Mouse (Mus musculus) T-helper 1 cell (primary cell): ENCODE data around the gene Bin2.

Experiments used
- in situ Hi-C: fragments of 300-600 bp; cut with MboI, MseI; formaldehyde crosslinking; loops from one replicate; pipeline ENCODE4 v1.15.1; 2025; ENCODE audit warnings: high pct_unique_total_duplicates

The Bin2 gene

DNA sequence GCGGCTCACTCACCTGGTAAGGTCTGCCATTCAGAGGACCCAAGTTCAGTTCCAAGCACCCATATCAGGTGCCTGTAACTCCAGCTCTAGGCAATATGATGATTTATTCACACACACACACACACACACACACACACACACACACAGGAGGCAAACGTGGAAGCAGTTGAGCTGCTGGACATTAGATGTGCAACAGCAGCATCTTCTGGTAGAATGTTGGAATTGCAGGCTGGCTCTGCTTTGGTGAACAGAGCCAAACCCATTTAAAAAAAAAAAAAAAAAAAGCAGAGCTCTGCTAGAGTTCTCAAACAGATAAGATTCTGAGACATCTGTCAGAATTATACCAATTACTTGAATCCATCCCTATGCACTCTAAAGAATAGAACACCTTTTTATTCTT lies 13.7 kb upstream of the Bin2 start:
- in situ Hi-C loops = loop anchor here (5.0 kb wide), 1 partner anchor 221 kb away; no protein-coding TSS in a partner anchor

DNA sequence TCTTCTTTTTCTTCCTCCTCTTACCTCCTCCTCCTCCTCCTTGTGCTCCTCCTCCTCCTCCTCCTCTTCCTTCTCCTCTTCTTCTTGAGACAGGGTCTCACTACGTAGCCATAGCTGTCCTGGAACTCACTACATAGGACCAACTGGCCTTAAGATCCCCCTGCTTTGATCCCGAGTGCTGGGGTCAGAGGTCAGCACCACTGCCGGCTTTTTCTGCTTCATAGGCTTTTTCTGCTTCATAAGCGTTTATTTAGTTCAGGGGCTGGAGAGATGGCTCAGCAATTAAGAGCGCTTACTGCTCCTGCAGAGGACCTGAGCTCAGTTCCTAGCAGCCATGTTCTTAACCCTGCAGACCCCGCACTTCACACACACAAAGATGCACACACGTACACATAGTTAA lies 12.4 kb upstream of the Bin2 start:
- in situ Hi-C loops = loop anchor here (5.0 kb wide), 1 partner anchor 219 kb away; no protein-coding TSS in a partner anchor

DNA sequence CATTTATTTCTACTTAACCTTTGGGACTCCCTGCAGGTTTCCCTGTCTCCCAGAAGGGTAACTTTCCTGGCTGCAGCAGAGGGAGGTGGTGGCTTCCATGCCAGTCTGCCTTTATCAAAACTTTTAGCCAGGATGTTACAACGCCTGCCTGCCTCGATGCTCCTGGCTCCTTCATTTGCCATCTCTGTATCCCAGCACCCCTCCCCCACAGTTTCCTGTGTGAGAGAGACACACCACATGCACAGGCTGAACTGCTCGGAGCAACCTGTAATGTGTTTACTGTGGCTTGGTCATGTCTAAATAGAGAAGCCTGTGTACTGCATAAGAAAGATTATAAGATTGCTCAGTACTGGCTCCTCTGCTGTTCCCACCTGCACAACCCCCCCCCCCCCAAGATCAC lies 11.0 kb upstream of the Bin2 start:
- in situ Hi-C loops = loop anchor here (5.0 kb wide), 1 partner anchor 218 kb away; no protein-coding TSS in a partner anchor

DNA sequence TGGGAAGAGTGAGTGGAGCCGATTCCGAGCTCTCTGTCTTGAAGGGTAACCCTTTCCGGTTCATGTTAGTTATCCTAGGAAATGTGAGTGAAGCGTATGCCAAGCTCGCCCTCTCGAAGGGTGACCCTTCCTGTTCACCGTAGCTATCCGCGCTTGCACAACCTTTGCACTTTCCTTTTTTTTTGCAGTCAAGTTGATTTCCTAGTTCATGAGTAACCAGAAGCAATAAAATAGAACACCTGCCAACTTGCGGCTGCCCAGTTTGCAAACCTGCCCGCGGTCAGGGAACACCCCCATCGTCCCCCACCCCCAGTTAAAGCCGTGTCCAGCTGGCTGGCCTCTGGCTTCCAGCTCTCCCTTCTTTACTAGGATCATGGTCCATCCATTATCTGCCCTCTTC lies 9.7 kb upstream of the Bin2 start:
- in situ Hi-C loops = no loop called here

DNA sequence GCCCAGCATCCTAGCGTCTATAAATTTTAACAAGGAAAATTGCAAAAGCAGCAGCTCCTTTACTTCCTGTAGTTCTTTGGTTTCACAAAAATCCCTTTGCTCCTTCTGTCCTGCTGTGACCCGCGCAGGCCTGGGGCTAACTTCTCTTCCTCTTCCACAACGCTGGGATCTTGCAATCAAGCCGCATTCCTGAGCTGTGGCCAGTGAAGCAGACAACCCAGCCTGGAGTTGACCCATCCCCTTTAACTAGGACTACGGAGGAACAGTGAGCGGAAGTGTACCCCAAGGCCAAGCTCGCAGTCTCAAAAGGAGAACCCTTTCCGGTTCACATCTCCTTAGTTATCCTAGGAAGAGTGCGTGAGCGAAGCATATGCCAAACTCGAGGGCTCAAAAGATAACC lies 9.2 kb upstream of the Bin2 start:
- in situ Hi-C loops = no loop called here

DNA sequence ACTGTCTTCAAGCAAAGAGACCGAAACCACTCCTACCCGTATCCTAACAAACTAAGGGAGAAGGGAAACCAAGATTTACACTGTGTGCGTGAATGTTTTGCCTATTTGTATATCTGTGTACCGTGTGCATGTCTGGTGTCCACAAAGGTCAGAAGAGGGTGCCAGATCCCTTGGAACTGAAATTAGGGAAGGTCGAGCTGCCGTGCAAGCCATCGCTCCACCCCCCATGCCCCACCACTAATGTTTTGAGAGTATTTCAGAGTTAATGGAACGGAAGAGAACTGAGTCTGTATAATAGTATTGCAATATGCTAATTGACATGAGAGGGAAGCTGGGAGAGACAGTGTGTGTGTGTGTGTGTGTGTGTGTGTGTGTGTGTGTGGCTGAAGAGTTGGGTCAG lies 8.3 kb upstream of the Bin2 start:
- in situ Hi-C loops = no loop called here

DNA sequence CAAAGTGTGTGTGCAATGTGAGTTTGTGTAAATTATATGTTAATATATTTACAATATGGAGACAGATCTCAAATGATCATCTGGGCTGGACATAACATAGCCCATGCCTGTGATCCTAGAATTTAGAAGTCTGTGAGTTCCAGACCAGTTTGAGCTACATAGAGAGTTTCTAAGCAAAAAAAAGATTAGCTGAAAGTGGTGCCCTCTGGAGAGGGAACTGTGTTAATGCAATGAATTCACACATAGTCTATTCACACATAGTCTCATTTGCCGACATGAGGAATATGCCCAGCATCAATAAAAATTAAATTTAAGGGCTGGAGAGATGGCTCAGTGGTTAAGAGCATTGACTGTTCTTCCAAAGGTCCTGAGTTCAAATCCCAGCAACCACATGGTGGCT lies 7.2 kb upstream of the Bin2 start:
- in situ Hi-C loops = no loop called here

DNA sequence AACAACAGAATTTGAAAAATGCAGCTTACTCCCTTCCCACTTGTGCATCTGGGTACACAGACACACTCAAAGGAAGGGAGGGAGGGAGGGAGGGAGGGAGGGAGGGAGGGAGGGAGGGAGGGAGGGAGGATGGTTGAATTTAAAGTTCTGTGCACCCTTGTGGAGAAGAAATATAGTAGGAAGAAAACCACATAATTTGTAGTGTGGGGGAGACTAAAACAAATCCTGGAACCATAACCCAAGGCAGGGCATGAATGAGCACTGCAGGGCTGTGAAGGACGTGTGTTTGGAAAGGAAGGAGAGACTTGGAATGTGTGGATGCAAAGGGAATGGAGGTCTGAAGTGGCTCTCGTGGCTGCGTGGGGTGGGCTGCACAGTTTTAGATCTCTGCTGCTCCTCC lies 6.1 kb upstream of the Bin2 start:
- in situ Hi-C loops = no loop called here

DNA sequence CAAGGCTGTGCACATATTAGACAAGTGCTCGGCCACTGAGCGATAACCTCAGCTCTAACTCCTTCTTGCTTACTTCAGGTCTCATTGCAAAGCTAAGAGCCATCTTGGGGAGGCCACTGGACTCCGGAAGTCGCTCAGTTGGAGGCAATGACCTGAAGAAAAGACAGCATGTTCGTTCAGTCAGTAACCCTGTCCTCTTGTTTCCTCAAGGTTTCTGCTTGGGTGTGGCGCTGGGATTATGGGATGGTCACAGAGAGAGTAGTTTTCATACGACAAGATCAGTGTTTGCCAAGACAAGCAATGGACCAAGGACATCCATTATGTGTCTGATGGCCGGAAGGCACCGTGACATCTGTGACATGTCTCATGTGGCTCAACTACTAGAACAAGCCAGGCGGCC lies 5.2 kb upstream of the Bin2 start:
- in situ Hi-C loops = no loop called here

DNA sequence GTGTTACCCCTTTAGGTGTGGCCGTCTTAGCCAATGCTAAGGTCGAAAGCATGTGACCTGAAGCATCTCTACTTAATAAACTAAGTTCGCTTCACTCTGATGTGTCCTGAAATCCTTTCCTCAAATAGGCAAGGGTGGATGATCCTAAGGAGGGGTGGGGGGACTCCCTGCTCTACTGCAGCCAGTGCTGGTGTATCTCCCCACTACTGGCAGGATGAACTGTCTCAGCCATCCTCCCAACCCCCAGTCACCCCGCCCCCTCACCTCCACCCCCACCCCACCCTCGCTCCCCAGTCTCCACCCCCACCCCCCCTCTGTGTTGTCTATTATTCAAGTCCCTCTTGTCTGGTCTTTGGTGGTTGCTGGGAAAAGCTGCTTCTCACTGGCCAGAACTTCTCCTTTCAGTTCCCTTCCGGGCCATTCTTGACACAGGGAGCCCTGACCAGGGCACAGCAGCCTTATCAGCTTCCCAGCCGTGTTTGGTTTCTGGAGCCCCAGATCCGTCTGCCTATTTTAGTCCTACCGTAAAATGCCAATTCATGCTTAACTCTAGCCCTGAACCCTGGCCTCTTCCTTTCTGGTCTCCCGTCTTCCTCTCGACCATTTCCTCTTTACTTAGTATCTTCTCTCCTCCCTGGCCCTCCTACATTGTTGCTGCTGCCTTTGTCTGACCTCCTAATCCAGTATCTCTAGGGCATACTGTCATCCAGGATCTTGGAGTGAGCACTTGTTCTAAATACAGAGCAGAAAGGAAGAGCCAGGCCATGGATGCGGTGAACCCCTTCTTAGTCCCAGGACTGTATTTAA lies 4.4 kb upstream of the Bin2 start:
- in situ Hi-C loops = no loop called here

DNA sequence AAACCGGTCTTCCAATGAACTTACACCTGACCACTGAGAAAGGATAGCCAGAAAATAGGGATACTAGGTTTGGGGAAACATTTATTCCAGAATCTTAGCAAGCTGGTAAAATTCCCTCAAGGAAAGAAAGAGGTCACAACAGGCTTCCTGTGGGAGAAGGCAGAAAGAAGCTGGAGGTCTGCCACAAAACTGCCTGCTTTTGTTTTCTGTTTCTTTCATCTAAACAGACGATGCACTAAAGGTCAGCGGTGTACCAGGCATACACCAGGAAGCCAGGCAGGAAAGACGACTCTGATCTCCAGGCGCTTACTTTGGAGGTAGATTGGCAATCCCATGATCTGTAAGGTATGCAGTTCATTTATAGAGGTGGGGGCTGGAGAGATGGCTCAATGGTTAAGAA lies 1.5 kb upstream of the Bin2 start:
- in situ Hi-C loops = no loop called here

DNA sequence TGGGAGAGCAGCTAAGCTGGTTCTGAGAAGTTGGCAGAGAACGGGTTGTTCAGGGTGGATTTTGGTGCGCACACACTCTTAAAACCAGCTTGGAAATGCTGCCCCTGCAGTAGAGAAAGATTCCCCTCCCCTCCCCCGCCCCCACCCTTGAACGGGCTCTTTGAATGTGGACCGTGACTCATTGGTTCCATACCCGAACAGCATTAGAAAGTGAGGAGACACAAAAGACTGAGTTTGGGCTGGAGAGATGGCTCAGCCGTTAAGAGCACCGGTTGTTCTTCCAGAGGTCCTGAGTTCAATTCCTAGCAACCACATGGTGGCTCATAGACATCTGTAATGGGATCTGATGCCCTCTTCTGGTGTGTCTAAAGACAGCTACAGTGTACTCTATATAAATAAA lies 651 bp upstream of the Bin2 start:
- in situ Hi-C loops = no loop called here

DNA sequence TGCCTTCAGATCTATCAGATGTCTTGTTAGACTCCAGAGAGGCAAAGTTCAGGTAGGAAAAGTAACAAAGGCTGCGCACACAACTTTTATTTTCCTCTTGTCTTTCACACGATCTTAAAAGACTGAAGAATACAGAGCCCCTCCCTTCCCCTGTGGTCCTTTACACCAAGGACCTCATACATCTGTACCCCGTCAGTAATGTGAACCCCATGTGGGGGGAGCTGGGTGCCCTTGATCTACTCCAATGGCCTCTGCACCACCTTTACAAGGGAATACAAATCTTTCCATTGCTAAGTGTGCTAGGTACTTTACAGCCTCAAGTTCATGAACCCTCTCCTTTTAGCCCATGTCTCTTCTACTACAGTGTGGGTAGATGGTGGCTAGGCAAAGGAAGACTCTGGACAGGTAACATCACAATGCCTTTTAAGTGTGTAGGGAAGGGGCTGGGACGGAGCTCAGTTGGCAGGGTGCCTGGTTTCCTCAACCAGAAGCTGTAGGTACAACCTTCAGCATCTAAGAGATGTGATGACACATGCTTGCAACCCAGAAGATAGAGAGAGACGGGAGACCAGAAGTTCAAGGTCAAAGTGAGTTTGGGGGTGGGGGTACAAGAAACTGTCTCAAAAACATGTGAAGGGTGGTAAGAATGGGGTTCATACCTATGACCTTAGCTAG lies 1.3 kb downstream of the Bin2 start:
- in situ Hi-C loops = no loop called here

DNA sequence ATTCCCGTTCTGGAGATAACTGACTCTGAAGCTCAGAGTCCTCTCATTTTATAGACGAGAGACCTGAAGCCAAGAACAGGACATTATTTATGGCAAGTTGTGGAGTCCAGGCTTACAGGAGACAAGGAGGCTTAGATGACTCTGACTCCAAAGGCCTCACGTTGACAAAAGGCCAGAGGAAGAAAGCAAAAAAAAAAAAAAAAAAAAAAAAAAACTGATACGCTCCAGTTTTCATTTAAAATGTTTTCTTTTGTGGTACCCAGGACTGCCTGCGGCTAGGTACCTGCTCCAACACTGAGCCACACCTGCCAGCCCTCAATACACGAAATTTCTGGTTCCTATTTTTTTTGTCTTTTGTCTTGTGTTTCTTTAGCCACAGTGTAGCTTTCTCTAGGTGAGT lies 1.9 kb downstream of the Bin2 start:
- in situ Hi-C loops = no loop called here

DNA sequence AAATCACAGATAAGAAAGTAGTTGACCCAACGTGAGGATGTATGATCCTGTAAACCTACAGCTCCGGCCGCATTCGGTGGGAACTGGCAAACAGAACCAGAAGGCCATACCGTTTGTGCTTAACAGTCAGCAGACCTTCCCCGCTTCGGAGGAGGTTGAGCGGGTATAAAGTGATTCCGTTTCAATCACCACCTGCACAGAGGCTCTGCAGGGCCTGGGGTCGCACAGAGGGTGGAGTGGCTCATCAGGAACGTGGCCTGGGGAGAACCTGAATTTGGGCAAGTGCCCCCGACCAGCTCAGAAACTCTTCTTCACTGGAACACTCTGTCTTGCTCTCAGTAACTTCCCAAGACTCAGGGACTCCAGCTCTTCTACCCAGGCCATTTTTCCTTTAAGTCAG lies 2.5 kb downstream of the Bin2 start:
- in situ Hi-C loops = no loop called here

DNA sequence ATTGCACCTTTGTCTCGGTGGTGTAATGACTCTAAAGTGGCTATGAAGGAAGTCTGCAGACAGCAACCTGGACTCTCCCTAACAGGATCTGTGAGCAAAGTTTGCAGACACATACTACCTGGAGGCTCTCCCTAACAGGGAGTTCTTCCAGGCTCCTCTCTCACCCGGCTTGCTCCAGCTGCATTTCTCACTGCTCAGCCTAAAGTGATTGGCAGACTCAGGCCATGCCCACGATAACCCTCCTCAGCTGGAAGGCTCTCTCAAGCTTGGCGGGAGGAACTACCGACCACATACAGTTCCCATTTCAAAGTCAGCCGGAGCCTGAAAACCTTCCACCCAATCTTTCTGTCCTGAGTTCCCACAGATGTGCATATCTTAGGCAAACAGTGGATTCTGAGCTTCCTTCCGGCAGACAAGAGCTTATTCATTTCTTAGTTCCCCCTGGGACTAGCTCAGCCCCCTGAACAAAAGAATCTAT lies 3.1 kb downstream of the Bin2 start:
- in situ Hi-C loops = no loop called here

DNA sequence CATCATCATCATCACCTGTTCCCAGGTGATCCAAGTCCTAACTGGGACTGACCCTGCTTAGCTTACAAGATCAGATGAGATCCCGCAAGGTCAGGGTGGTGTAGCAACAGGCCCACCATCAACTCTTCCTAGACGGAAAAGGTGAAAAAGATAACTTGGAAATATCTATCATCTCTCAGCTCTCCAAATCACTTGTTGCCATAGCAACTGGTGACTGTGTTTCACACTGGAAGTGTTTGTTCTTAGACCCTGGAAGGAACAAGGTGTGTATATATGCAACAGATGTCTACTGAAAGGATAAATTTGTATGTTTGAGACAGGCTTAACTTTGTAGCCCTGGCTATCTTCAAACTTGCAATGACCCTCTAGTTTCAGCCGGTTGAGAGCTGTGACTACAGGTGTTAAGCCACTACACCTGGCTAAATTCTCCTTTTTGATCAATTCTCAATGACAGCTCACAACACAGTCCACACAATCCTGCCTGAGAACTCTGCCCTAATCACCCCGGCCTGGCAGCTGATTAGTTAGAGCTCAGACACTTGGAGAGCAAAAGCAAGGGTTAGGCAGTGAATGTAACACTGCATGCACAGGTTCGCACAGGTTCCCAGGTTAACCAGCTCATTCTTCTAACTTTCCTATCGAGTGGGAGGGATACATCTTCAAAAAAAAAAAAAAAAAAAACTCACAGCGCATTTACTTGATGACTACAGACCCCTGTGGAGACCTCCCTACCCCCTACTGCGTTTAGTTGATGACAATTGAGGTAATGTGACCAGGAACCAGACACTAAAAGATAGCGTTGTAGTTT lies 3.7 kb downstream of the Bin2 start:
- in situ Hi-C loops = no loop called here

DNA sequence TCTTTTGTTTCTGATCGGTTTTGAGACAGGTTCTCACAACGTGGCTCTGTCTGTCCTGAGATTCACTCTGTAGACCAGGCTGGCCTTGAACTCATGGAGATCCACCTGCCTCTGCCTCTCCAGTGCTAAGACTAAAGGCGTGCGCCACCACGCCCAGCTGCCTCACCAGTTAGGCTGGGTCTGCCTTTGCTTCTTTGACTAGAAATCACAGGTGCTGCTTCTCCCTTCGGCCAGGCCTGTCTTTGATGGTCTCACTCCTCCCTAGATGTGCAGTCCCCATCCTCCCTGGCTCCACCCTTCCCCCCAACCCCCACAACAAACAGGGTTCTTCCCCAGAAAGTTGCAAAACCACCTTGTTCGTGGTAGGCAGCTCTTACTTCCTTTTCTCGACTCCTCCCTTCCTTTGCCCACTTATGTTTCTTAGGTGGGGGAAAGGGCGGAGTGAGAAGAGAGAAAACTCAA lies 4.5 kb downstream of the Bin2 start:
- in situ Hi-C loops = no loop called here

DNA sequence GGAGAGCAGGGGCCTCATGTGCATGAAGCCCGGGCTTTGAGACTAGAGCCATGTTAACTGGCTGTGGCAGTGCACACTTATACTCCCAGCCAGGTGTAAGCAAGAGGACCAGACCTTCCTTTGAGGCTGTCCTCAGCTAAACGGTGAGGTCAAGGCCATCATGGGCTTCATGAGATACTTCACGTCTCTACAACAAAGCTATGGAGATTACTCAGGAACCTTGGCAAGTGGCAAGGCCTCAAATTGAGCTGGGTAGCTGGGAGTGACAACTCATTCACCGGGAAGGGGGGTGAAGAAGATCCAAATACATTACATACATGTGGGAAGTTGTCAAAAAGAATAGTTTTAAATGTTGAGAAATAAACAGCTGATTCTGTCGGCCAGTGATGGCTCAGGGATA lies 8.5 kb downstream of the Bin2 start:
- in situ Hi-C loops = no loop called here

DNA sequence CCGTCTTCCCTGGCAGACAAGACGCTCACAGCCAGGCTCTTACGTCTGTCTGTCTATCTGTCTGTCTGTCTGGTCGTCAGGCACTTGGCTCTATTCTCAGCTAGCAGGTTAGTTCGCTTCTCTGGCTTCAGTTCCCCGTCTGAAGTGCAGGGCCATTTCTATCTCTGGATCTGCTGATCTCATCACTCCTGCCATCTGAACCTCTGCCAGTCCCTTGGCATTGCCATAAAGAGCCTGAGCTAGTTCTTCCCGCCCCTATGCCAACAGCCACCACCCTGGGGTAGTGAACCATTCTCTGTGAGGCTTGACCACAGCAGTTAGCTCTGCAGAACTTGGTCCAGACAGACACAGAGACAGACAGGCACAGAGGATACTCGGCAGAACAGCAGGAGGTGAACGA lies 9.0 kb downstream of the Bin2 start:
- in situ Hi-C loops = no loop called here

DNA sequence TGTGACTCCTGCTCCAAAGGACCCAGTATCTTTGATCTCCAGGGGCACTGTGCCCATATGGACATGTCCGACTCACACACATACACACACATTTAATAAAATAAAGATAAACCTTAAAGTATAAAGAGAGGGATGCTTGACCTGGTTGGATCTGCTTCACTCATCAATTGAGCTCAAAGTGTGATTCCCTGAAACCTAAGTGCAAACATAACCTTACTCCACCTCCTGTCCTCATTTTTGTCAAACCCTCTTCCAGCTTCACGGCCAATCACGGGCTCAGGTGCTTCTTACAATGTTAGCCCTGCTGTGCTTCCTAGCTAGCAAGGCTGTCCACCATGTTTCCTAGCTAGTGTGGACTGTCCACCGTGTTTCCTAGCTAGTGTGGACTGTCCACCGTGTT lies 14.2 kb downstream of the Bin2 start:
- in situ Hi-C loops = no loop called here

DNA sequence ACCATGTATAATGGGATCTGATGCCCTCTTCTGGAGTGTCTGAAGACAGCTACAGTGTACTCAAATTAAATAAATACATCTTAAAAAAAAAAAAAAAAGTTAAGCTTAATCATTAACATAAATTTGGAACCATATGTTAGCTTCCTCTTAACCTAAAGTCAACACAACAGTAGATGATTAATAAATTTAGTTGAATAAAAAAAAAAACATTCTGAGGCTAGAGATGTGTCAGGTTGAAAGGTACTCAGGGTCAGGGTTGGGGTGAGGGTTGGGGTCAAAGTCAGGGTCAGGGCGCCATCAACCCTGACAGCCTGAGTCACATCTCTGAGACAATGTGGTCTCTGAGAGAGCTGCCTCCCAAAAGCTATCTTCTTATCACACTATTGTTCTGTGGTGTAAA lies 15.1 kb downstream of the Bin2 start:
- in situ Hi-C loops = no loop called here
